Comparison of ENCODE assay signal across 21 mouse cellular contexts in genomic region chr10:19747661-19748060, GRCm38 (mm10). TPM values are rescaled to one million over a fixed set of nuclear protein-coding genes. Genes with fewer than 3 reads are reported as not detected.
"Had no signal": no experiment of that assay in that cellular context is flagged by ENCODE, and none has a peak within 500 bp of the region (broad histone marks: within the 10 kb centered on the region; RNA-seq: fewer than 3 reads in every experiment).

No protein-coding gene starts in this region.

- H3K27ac ChIP-seq: kidney, postnatal 0 days; limb, embryonic 13.5 days; liver, embryonic 15.5 days; neural tube, embryonic 12.5 days; stomach, embryonic 15.5 days had no signal

- ATAC-seq: lung, postnatal 0 days had no signal

- DNase-seq: kidney, adult 11 months; kidney, adult 9 months; kidney, postnatal 36 days; layer of hippocampus, adult 9-11 months; layer of hippocampus, postnatal 36 days; left cerebral cortex, postnatal 4 days; lung, adult 2 months; lung, postnatal 36 days; midbrain, embryonic 14.5 days; right cerebral cortex, postnatal 14 days; thymus, postnatal 25 days had no signal

- H3K4me3 ChIP-seq: limb, embryonic 13.5 days; liver, embryonic 15.5 days; megakaryocyte, embryonic 14.5 days; myocyte; neural tube, embryonic 12.5 days; stomach, embryonic 15.5 days had no signal

RNA-seq across cellular contexts. Expression of gene Il20ra, which starts 35.3 kb away (rescaled TPM):
- total RNA-seq: layer of hippocampus, postnatal 36 days; left cerebral cortex, postnatal 4 days; neutrophil, adult 5-6 weeks had no signal
- polyA plus RNA-seq: myocyte; neural tube, embryonic 12.5 days; spleen, adult 2 months had no signal
